Mouse (Mus musculus): ENCODE measurements around the gene Nmnat1. TPM values are rescaled to one million over a fixed set of nuclear protein-coding genes. Genes with fewer than 3 reads are reported as not detected.

The Nmnat1 gene
- 10 to 100 TPM; 20.8 to 23.4 TPM for total RNA-seq (2021)
- long read RNA-seq, experiment 1, transcript Nmnat1-201 (5 exons, 1,238 nt): major isoform, 16 of 23 reads
- long read RNA-seq, experiment 1, partial matches to known transcripts: 2 of 23 reads
- long read RNA-seq, experiment 1, other reads (novel, unspliced or antisense): 3 of 23 reads
- long read RNA-seq, experiment 2, transcript Nmnat1-201 (5 exons, 1,238 nt): major isoform, 20 of 28 reads
- long read RNA-seq, experiment 2, partial matches to known transcripts: 3 of 28 reads
- long read RNA-seq, experiment 2, other reads (novel, unspliced or antisense): 2 of 28 reads

DNA sequence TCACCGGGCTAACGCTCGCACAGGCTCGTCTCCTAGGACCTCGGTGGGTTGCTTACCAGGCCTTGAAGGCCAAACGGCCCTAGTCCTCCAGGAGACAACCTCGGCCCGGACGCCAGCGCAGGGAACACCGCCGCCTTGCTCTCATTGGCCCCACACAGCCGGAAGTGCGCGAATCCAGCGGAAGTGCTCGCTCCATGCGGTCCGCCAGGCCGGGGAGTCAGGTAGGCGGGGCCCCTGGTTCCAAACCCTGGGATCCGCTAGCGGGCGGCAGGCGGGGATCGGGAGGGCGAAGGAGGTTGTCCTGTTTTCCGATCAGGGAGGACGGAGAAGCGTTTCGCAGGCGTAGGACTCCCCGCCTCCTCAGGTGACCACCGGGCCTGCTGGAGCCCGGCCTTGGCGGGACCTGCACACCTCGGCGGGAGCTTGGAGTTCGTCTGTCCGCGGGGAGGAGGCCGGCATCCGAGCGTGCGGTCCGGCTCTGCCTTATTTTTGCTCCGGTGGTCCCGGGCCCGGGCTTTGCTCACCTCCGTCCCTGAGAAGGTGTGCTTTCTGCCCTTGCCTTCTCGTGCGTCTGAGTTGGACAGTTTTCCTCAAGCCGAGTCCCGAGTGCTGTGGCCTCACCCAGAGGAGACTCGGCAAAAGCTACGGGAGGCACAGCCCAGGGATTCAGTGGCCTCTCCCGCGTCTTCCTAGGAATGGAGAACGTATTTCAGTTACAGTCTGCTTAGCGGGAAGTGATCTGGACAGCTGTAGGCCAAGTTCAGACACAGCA lies at the start of gene Nmnat1, which contains the start of gene Lzic:
Gene Nmnat1, minus strand, starts transcription at position 150 of the 772 bp plus-strand sequence.
Gene Lzic, plus strand, starts transcription at position 177 of the 772 bp plus-strand sequence.
- intact Hi-C loops (cut with DNase I): loop anchor here (2.0 to 5.0 kb wide), 2 partner anchors 58 to 122 kb away; no protein-coding TSS in a partner anchor
- peak; percentile 93 to 96 for DNase-seq

DNA sequence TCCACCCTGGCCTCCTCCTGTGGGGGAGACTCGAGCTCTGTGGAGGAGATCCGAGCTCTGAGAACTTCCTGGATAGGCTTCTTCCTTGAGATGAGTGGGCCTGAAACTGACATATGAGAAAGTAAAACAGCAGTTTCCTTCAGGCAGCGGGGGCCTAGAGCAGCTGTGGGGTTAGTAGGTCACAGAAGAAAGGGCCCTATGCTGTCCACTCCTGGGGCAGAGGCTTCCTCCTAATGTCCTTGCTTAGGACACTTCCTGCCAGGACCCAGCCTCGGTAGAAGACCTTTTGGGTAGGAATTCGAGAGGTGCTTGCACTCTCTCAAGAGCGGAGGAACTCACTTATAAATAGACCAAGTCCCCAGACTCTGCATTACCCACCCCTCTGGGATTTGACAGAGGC lies 44.7 kb upstream of the Nmnat1 start:
- intact Hi-C loops (cut with DNase I): no loop called here
- DNase-seq: no peak

- intact Hi-C loops (cut with DNase I): no loop called here
- no peak for DNase-seq
Measured at GRCm38 (mm10) chr4:149527621-149528354, 42.8 kb upstream of the Nmnat1 start.

GRCm38 (mm10) chr4:149526330-149526729 lies 41.3 kb upstream of the Nmnat1 start:
- intact Hi-C loops (cut with DNase I): no loop called here
- DNase-seq: peak; percentile 54 to 61

DNA sequence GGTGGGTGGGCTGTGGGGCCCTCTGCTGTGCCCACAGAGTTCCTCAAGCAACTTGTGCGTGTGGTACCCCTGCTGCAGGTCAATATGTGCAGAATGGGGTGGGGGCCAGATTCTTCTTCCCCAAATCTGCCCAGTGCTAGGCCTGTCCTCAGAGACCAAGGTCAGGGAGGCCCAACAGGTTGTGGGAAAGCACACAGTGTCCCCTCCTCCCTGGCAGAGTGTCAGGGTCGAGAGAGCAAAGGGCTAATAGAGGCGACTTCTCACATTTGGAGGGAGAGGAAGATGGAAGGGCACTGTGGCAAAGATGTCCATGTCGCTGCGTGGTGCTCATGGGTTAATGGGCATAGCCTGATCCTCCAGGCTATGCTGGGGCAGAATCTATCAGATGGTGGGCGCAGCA lies 40.8 kb upstream of the Nmnat1 start:
- intact Hi-C loops (cut with DNase I): no loop called here
- DNase-seq: no peak

DNA sequence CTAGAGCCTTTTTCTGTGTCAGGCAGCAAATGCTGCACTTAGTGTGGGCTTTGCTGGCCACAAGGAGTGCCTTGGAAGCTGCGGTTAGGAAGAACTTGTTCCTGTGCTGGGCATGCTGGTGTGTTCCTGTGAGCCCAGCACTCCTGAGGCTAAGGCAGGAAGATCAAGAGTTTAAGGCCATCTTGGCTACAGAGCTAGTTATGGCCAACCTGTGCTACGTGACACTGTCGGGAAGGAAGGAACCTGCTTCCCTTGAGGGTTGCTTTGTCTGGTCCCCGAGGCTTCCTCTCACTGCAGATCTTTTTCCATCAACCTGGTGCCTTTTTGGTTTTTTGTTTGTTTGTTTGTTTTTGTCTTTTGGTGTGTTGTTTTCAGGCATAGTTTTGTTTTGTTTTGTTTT lies 40.2 kb upstream of the Nmnat1 start:
- DNase-seq: no peak
- intact Hi-C loops (cut with DNase I): no loop called here

- DNase-seq: no peak
- intact Hi-C loops (cut with DNase I): no loop called here
Measured at GRCm38 (mm10) chr4:149523961-149524360, 39.0 kb upstream of the Nmnat1 start.

DNA sequence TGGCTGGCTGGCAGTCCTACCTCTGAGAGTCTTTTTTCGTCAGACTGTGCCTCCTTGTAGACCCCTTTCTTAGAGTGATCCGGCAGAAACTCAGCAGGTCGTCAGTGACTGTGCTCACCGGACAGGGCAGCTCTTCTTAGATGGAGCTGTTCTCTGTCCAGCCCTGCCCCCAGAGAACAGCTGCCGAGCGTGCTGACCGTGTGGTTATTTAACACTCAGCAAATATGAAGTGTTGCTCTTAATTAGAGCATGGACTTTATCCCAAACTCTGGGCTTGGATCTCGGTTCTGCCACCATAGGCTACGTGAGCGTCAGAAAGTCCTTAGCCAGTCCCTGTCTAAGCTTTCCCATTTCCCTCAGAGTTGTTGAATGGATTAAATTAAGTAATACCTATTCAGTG lies 36.3 kb upstream of the Nmnat1 start:
- intact Hi-C loops (cut with DNase I): no loop called here
- no peak for DNase-seq

GRCm38 (mm10) chr4:149518351-149519220 lies 33.6 kb upstream of the Nmnat1 start:
- intact Hi-C loops (cut with DNase I): no loop called here
- DNase-seq: no peak

DNA sequence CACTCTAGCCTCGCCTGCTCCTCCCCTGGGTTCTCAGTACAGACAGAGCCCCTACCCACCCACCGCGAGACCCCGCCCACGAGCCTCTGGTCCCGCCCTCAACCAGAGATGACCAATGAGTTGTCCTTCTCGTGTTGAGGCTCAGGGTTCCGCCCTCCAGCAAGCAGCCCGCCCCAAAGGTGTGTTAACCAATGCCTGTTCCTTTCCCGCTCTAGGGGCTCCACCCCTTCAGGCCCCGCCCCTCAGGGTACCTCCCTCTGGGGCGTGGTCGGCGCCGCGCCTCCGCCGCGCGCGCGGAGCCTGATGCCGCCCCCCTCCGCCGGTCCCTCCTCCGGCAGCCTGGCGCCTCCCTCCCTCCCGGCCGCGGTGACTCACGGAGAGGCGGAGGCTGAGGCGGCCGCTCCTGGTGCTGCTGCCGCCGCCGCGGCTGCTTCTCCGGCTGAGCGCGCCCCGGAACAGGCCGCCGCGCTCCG lies 32.9 kb upstream of the Nmnat1 start, which contains the start of gene Ctnnbip1:
Gene Ctnnbip1, plus strand, starts transcription at position 369 of the 473 bp plus-strand sequence.
- intact Hi-C loops (cut with DNase I): no loop called here
- peak; percentile 97 to 99 for DNase-seq

- intact Hi-C loops (cut with DNase I): no loop called here
- no peak for DNase-seq
Measured at GRCm38 (mm10) chr4:149515706-149516105, 30.7 kb upstream of the Nmnat1 start.

DNA sequence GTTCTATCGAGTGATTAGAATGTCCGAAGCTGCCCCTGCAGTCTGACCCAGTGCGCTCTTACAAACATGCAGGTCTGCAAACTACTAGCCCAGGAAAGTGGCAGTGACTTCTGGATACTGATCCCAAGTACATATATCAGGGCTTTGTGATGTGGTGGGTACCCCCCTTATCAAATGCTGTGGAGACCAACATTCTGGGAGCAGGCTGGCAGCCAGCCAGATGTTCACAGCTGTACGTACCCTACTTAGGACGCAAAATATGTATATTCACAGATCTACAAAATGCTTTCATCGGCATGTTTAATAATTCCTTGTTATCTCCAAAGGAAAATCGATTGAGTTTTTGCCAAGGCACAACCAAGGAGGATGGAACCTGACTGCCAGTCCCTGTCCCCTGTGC lies 27.1 kb upstream of the Nmnat1 start:
- intact Hi-C loops (cut with DNase I): no loop called here
- DNase-seq: no peak

GRCm38 (mm10) chr4:149511221-149511646 lies 26.2 kb upstream of the Nmnat1 start:
- intact Hi-C loops (cut with DNase I): no loop called here
- DNase-seq: no peak

- no peak for DNase-seq
- intact Hi-C loops (cut with DNase I): loop anchor here (5.0 kb wide), 1 partner anchor 35 kb away; no protein-coding TSS in a partner anchor
Measured at GRCm38 (mm10) chr4:149506904-149507303, 21.9 kb upstream of the Nmnat1 start.

DNA sequence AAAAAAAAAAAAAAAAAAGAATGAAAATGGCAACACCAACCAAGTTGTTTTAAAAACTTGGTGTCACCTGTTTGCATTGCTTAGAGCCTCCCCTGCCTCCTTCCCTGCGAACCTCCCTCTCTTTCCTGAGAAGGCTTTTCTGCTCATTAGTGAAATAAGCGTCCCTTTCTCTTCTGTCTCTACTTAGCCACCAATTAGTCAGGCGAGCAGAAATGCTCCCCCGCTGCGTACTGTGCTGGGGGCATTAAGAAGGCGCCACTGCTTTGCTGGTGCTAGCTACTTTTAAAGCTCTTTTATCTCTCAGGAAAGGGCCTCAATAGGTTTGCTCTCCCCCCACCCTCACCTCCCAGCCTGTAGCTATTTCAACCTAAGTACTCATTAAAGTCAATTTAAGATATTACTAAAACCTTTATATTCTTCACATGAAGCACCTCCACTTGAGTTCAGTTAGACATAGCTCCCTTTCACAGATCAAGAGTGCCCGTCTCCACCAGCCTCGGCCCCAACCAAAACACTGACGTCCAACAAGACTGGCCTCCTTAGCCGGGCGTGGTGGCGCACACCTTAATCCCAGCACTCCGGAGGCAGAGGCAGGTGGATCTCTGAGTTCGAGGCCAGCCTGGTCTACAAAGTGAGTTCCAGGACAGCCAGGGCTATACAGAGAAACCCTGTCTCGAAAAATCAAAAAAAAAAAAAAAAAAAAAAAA lies 20.4 kb upstream of the Nmnat1 start:
- no peak for DNase-seq
- intact Hi-C loops (cut with DNase I): loop anchor here (5.0 kb wide), 1 partner anchor 37 kb away; no protein-coding TSS in a partner anchor

DNA sequence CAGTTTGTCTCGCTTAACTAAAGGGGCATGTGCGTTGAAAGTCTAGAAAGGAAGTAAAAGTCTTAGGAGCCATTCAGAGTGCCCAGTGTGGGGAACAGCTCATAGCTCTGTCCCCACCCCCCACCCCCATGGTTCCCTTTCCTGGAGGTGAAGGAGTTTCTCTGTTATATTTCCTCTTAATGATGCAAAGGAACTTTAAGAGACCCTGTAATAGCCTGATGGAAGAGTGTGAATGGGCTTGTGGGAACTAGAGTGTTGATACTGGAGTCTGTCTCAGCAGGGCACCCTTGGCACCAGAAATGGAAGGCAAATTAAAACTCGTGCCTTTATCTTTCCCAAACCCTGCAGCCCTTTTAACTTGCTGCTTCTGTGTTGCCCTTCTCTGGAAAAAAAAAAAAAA lies 19.9 kb upstream of the Nmnat1 start:
- intact Hi-C loops (cut with DNase I): loop anchor here (5.0 kb wide), 1 partner anchor 37 kb away; no protein-coding TSS in a partner anchor
- DNase-seq: no peak

DNA sequence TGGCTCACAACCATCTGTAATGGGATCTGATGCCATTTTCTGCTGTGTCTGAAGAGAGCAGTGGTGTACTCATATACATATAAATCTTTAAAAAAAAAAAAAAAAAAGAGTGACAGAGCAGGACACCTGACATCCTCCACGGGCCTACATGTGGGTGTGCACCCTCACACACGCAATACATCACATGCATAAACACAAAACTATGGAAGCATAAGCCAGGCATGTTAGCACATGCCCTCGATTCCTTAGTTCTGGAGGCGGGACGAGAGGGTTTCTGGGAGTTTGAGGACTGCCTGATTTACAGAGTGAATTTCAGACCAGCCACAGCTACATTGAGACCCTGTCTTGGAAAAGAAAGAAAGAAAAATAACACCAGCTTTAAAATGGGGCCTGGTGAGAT lies 19.4 kb upstream of the Nmnat1 start:
- DNase-seq: no peak
- intact Hi-C loops (cut with DNase I): no loop called here

DNA sequence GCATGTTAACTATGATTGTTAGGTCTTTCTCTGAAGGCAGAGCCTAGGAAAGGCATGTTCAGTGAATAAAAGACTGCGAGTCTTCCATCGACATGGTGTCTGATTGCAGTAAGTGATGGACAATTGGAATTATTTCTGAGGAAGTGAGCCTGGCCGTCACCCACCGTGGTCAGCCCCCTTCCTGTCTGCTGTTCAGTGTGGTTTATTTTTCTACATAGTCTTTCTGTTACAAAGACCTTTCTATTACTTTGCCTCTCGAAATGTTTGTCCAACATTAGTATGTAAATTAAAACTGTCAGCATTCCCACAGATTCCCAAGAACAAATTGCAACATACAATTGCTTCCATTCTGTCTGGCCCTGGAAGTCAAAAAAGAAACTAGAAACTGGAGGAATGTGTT lies 14.8 kb upstream of the Nmnat1 start:
- intact Hi-C loops (cut with DNase I): no loop called here
- DNase-seq: no peak

GRCm38 (mm10) chr4:149498901-149499300 lies 13.9 kb upstream of the Nmnat1 start:
- intact Hi-C loops (cut with DNase I): no loop called here
- no peak for DNase-seq
